Comparison of ENCODE assay signal across 18 mouse cellular contexts in genomic region chr5:111113183-111113582, GRCm38 (mm10).
DNase-seq lines count a peak whose midpoint lies in the region; ATAC-seq and TF ChIP-seq lines count a peak whose summit lies in the region.
"Had no signal": no experiment of that assay in that cellular context is flagged by ENCODE, and none has a peak within 500 bp of the region (broad histone marks: within the 10 kb centered on the region; RNA-seq: fewer than 3 reads in every experiment).

No protein-coding gene starts in this region.

- no peaks in the 10 kb centered on the region for H3K27me3 ChIP-seq in intestine, postnatal 0 days (replicated peaks; ENCODE audit: control insufficient read depth, insufficient read depth, low read length)
- no peaks in the 10 kb centered on the region for H3K27me3 ChIP-seq in midbrain, embryonic 16.5 days (ENCODE audit: control insufficient read depth, insufficient read depth, low read depth, low read length)
- no peaks in the 10 kb centered on the region for H3K27me3 ChIP-seq in cerebellum, adult 2 months (ENCODE audit: control insufficient read depth, insufficient read depth, low read length)
- H3K27me3 ChIP-seq: hindbrain, embryonic 13.5 days; liver, embryonic 15.5 days; midbrain, embryonic 12.5 days had no signal

- no peak overlapping the region for H3K4me2 ChIP-seq in intestine, postnatal 0 days (replicated peaks; ENCODE audit: low read depth)
- H3K4me2 ChIP-seq in midbrain, embryonic 16.5 days (ENCODE audit: low read length) = no peak overlapping the region
- H3K4me2 ChIP-seq: hindbrain, embryonic 13.5 days; liver, embryonic 15.5 days; midbrain, embryonic 12.5 days had no signal

- TF ChIP-seq CTCF in gastrocnemius, adult 2 months (IDR thresholded peaks at IDR 0.05) = no peak
- TF ChIP-seq CTCF in intestine, postnatal 0 days (IDR thresholded peaks at IDR 0.05; ENCODE audit: low read depth) = no peak
- TF ChIP-seq CTCF in cerebellum, adult 2 months (IDR thresholded peaks at IDR 0.05; ENCODE audit: borderline replicate concordance, insufficient read depth, low read depth, low read length) = no peak

- intact Hi-C loops in gastrocnemius, adult 2 months (cut with DNase I) = no loop called here

- TF ChIP-seq POLR2A in cerebellum, adult 2 months (IDR thresholded peaks at IDR 0.05; ENCODE audit: borderline replicate concordance, insufficient read depth, low read length) = no peak

- DNase-seq in gastrocnemius, adult 2 months = peak; percentile 81
- no peak for DNase-seq in gastrocnemius, postnatal 4 days (ENCODE audit: low spot score in 2 of 2)
- peak; percentile 27 for DNase-seq in thymus, postnatal 14 days
- DNase-seq in thymus, adult 18-20 months = no peak
- peak; percentile 34 for DNase-seq in yolk sac, embryonic 10.5 days (ENCODE audit: low spot score)
- DNase-seq in cerebellum, adult 2 months = no peak
- DNase-seq: B cell, adult 2 months; cerebellum, adult 8-10 months; forebrain, postnatal 0 days; heart, adult 18-20 months; right cerebral cortex, postnatal 4 days had no signal

- peak overlapping the region; percentile 83 for H3K27ac ChIP-seq in gastrocnemius, adult 2 months
- H3K27ac ChIP-seq in intestine, postnatal 0 days (ENCODE audit: low read depth, low read length) = peak overlapping the region; percentile 80
- H3K27ac ChIP-seq in midbrain, embryonic 16.5 days (ENCODE audit: low read length) = no peak overlapping the region
- H3K27ac ChIP-seq in cerebellum, adult 2 months (ENCODE audit: insufficient read depth, low read length) = no peak overlapping the region
- H3K27ac ChIP-seq: hindbrain, embryonic 13.5 days; left cerebral cortex, adult 2 months; liver, embryonic 15.5 days; midbrain, embryonic 12.5 days had no signal

- H3K36me3 ChIP-seq in intestine, postnatal 0 days (ENCODE audit: control insufficient read depth, insufficient read depth) = no peaks in the 10 kb centered on the region
- no peaks in the 10 kb centered on the region for H3K36me3 ChIP-seq in midbrain, embryonic 16.5 days (ENCODE audit: control insufficient read depth, insufficient read depth, low read length)
- H3K36me3 ChIP-seq: hindbrain, embryonic 13.5 days; liver, embryonic 15.5 days had no signal

- WGBS in intestine, postnatal 0 days = 34% methylated on average over 7 of the region's 7 CpGs
- WGBS in midbrain, embryonic 16.5 days = 82% methylated on average over 7 of the region's 7 CpGs
- WGBS in cerebellum, adult 2 months = 95% methylated on average over 7 of the region's 7 CpGs

- H3K4me3 ChIP-seq in gastrocnemius, adult 2 months = peak overlapping the region; percentile 19
- no peak overlapping the region for H3K4me3 ChIP-seq in intestine, postnatal 0 days (ENCODE audit: low read depth, low read length)
- H3K4me3 ChIP-seq in midbrain, embryonic 16.5 days (ENCODE audit: low read depth, low read length) = no peak overlapping the region
- no peak overlapping the region for H3K4me3 ChIP-seq in cerebellum, adult 2 months (replicated peaks; ENCODE audit: insufficient read depth, low read depth, low read length)
- H3K4me3 ChIP-seq: erythroblast, embryonic 14.5 days; hindbrain, embryonic 13.5 days; left cerebral cortex, adult 2 months; liver, embryonic 15.5 days; midbrain, embryonic 12.5 days had no signal

- H3K9ac ChIP-seq in intestine, postnatal 0 days (ENCODE audit: low read depth, low read length) = no peak overlapping the region; the same call in 1 of the 2 replicates
- no peak overlapping the region for H3K9ac ChIP-seq in midbrain, embryonic 16.5 days (ENCODE audit: low read depth, low read length)
- H3K9ac ChIP-seq: forebrain, postnatal 0 days; hindbrain, embryonic 13.5 days; liver, embryonic 15.5 days; midbrain, embryonic 12.5 days had no signal

- ATAC-seq in intestine, postnatal 0 days = peak; percentile 24; the same call in 1 of the 2 replicates
- ATAC-seq in midbrain, embryonic 16.5 days = no peak
- ATAC-seq: forebrain, postnatal 0 days had no signal

- H3K9me3 ChIP-seq in intestine, postnatal 0 days (ENCODE audit: control insufficient read depth) = no peaks in the 10 kb centered on the region
- no peaks in the 10 kb centered on the region for H3K9me3 ChIP-seq in midbrain, embryonic 16.5 days (replicated peaks; ENCODE audit: control insufficient read depth, low read length, poor library complexity, severe bottlenecking)
- H3K9me3 ChIP-seq: hindbrain, embryonic 13.5 days; liver, embryonic 15.5 days; midbrain, embryonic 12.5 days had no signal

- peaks cover 2% of the 10 kb centered on the region; the same call in 1 of the 2 replicates for H3K4me1 ChIP-seq in intestine, postnatal 0 days (replicated peaks; ENCODE audit: control insufficient read depth, insufficient read depth, low read length)
- peaks cover 3% of the 10 kb centered on the region; the same call in 1 of the 2 replicates for H3K4me1 ChIP-seq in midbrain, embryonic 16.5 days (ENCODE audit: control insufficient read depth, insufficient read depth, low read length)
- H3K4me1 ChIP-seq in cerebellum, adult 2 months (ENCODE audit: control insufficient read depth, insufficient read depth, low read length) = no peaks in the 10 kb centered on the region; the same call in 1 of the 2 replicates
- H3K4me1 ChIP-seq: liver, embryonic 15.5 days had no signal

Comparison
In these comparisons a context has a peak if more than half of its experiments do, and no peak if none do; other contexts are left out.
1. DNase-seq: peak in gastrocnemius, adult 2 months (single experiment), thymus, postnatal 14 days (single experiment) and yolk sac, embryonic 10.5 days (single experiment); none in gastrocnemius, postnatal 4 days (0 of 2), thymus, adult 18-20 months (0 of 2) and cerebellum, adult 2 months (0 of 2).
2. H3K27ac ChIP-seq: peak in gastrocnemius, adult 2 months (single experiment) and intestine, postnatal 0 days (single experiment); none in midbrain, embryonic 16.5 days (single experiment) and cerebellum, adult 2 months (single experiment).